Mouse (Mus musculus) left cerebral cortex, postnatal 25 days (tissue): ENCODE results near the gene Fam102a. TPM values are rescaled to one million over a fixed set of nuclear protein-coding genes. Genes with fewer than 3 reads are reported as not detected.
A peak's percentile ranks its signal among the peaks of the same experiment; 100 is the strongest.

Experiments
- DNase-seq, 2 experiments: peaks; one replicate each; pipeline ENCODE4 v3.0.0; 2022; ENCODE audit warnings: low spot score in 2 of 2, mixed read lengths in 1 of 2
- intact Hi-C: fragments of 180-260 bp; cut with DNase I; formaldehyde crosslinking; loops from one replicate; pipeline ENCODE4 v1.15.1; 2025
- total RNA-seq, 2 experiments: library from RNA; stranded (reverse); gene quantifications; 2 replicates each; pipeline ENCODE4 v1.2.3; 2021

The Fam102a gene
- total RNA-seq, 2 experiments from 2014 or later: 52.2 to 57.8 TPM

- intact Hi-C loops: no loop called here
- no peak for DNase-seq
These were observed 62.6 kb downstream of the Fam102a start for GRCm38 (mm10) chr2:32597699-32598098.

GRCm38 (mm10) chr2:32598506-32598905 is 63.4 kb downstream of the Fam102a start:
- intact Hi-C loops: no loop called here
- no peak for DNase-seq

- intact Hi-C loops: no loop called here
- DNase-seq: no peak
These were observed 64.3 kb downstream of the Fam102a start, which contains the start of gene St6galnac6 for GRCm38 (mm10) chr2:32599409-32599808. TSS of gene St6galnac6 (plus strand) at chr2:32599709.

- intact Hi-C loops: no loop called here
- no peak for DNase-seq
These were observed 66.4 kb downstream of the Fam102a start for GRCm38 (mm10) chr2:32601417-32602065.

- intact Hi-C loops: no loop called here
- peak; percentile 85 to 93 for DNase-seq
These were observed 67.5 kb downstream of the Fam102a start for GRCm38 (mm10) chr2:32602600-32603054.

GRCm38 (mm10) chr2:32604631-32605030 is 69.5 kb downstream of the Fam102a start:
- intact Hi-C loops: no loop called here
- no peak for DNase-seq

GRCm38 (mm10) chr2:32606161-32607142 is 71.3 kb downstream of the Fam102a start:
- intact Hi-C loops: loop anchor here (2.0 kb wide), 1 partner anchor 20 kb away; the partner anchor contains the start of gene St6galnac4
- peak; percentile 85 to 86 for DNase-seq

- DNase-seq: peak; percentile 54 to 61
- intact Hi-C loops: loop anchor here (2.0 kb wide), 1 partner anchor 21 kb away; the partner anchor contains the start of gene St6galnac4
These were observed 72.3 kb downstream of the Fam102a start for GRCm38 (mm10) chr2:32607262-32607947.

- intact Hi-C loops: no loop called here
- peak in 1 of 2 experiments; percentile 63 for DNase-seq
These were observed 73.1 kb downstream of the Fam102a start for GRCm38 (mm10) chr2:32608141-32608777.

GRCm38 (mm10) chr2:32608778-32609435 is 73.8 kb downstream of the Fam102a start:
- intact Hi-C loops: no loop called here
- DNase-seq: no peak

GRCm38 (mm10) chr2:32610610-32611229 is 75.6 kb downstream of the Fam102a start:
- intact Hi-C loops: no loop called here
- peak in 1 of 2 experiments; percentile 63 for DNase-seq

GRCm38 (mm10) chr2:32612274-32612673 is 77.1 kb downstream of the Fam102a start:
- DNase-seq: no peak
- intact Hi-C loops: no loop called here

GRCm38 (mm10) chr2:32617109-32617508 is 82.0 kb downstream of the Fam102a start:
- no peak for DNase-seq
- intact Hi-C loops: loop anchor here (5.0 kb wide), 1 partner anchor 35 kb away; no protein-coding TSS in a partner anchor

GRCm38 (mm10) chr2:32617601-32618000 is 82.5 kb downstream of the Fam102a start:
- no peak for DNase-seq
- intact Hi-C loops: loop anchor here (5.0 kb wide), 1 partner anchor 35 kb away; no protein-coding TSS in a partner anchor

GRCm38 (mm10) chr2:32618051-32618450 is 82.9 kb downstream of the Fam102a start:
- DNase-seq: no peak
- intact Hi-C loops: loop anchor here (5.0 kb wide), 1 partner anchor 36 kb away; no protein-coding TSS in a partner anchor
